Mouse (Mus musculus) CH12.LX (cell line): ENCODE data around the gene Itga9. TPM values are rescaled to one million over a fixed set of nuclear protein-coding genes. Genes with fewer than 3 reads are reported as not detected.

ENCODE experiments used
- DNase-seq: peaks from one replicate; pipeline ENCODE4 v3.0.0-alpha.2; 2013; ENCODE audit errors: extremely low read depth
- H3K27ac ChIP-seq: 2 replicates; pipeline ENCODE4 v1.5.1; 2012; ENCODE audit warnings: low read depth, mild to moderate bottlenecking, control low read depth, moderate library complexity; ENCODE audit not compliant: insufficient read depth
- H3K27me3 ChIP-seq: replicated peaks from 2 replicates; pipeline ENCODE3; 2012; ENCODE audit warnings: inconsistent platforms
- H3K36me3 ChIP-seq, 2 experiments: replicated peaks in 1 of 2; 2 replicates each; pipeline versions ENCODE3 to v1.6.1; 2012; ENCODE audit warnings: inconsistent platforms in 1 of 2, low read length in 1 of 2, mild to moderate bottlenecking in 1 of 2, mixed read lengths in 1 of 2, moderate library complexity in 1 of 2; ENCODE audit not compliant: control insufficient read depth in 1 of 2, insufficient read depth in 1 of 2
- H3K4me1 ChIP-seq, 2 experiments: 2 replicates each; pipeline ENCODE4 v1.6.1; 2012; ENCODE audit warnings: inconsistent platforms in 1 of 2, moderate library complexity in 1 of 2; ENCODE audit not compliant: insufficient read depth in 2 of 2, control insufficient read depth in 1 of 2
- H3K4me2 ChIP-seq: 2 replicates; pipeline ENCODE4 v1.6.1; 2012; ENCODE audit warnings: low read depth, mild to moderate bottlenecking, control low read depth; ENCODE audit not compliant: poor library complexity, insufficient read depth, severe bottlenecking
- H3K4me3 ChIP-seq, 3 experiments: fragments of 150-350 bp in 1 of 3; sonication (generic) in 1 of 3; replicated peaks in 1 of 3; 2 replicates each; pipeline versions ENCODE3 to v1.5.1; 2011 to 2012; ENCODE audit warnings: low read depth in 2 of 3, low read length in 2 of 3, mild to moderate bottlenecking in 2 of 3, moderate library complexity in 2 of 3, control low read depth in 1 of 3, improper control_type of control experiment in 1 of 3, inconsistent platforms in 1 of 3, mixed read lengths in 1 of 3; ENCODE audit not compliant: poor library complexity in 1 of 3
- H3K79me2 ChIP-seq: replicated peaks from 2 replicates; pipeline ENCODE4 v1.6.1; 2012; ENCODE audit warnings: mild to moderate bottlenecking, moderate library complexity; ENCODE audit not compliant: control insufficient read depth, poor library complexity, insufficient read depth, severe bottlenecking; ENCODE audit errors: extremely low read depth
- H3K9ac ChIP-seq: 2 replicates; pipeline ENCODE4 v1.6.1; 2012; ENCODE audit warnings: low read depth, mild to moderate bottlenecking, control low read depth, moderate library complexity; ENCODE audit not compliant: insufficient read depth
- H3K9me3 ChIP-seq: replicated peaks from 2 replicates; pipeline ENCODE3; 2012; ENCODE audit warnings: low read length, inconsistent platforms, mixed read lengths
- BHLHE40 ChIP-seq: IDR thresholded peaks from 2 replicates; pipeline ENCODE4 v1.6.1; 2011; ENCODE audit warnings: mild to moderate bottlenecking, low read depth, low read length, improper control_type of control experiment
- CHD1 ChIP-seq: IDR thresholded peaks from 2 replicates; pipeline ENCODE4 v1.6.1; 2012; ENCODE audit warnings: low read depth, low read length, improper control_type of control experiment, inconsistent platforms
- CTCF ChIP-seq, 2 experiments: IDR thresholded peaks in 1 of 2; conservative IDR thresholded peaks in 1 of 2; 2 replicates each; pipeline ENCODE4 v1.5.1; 2011 to 2012; ENCODE audit warnings: low read depth in 2 of 2, low read length in 2 of 2, improper control_type of control experiment in 1 of 2, inconsistent platforms in 1 of 2, mild to moderate bottlenecking in 1 of 2, moderate library complexity in 1 of 2
- EP300 ChIP-seq: IDR thresholded peaks from 2 replicates; pipeline ENCODE4 v1.6.1; 2011; ENCODE audit warnings: low read length, improper control_type of control experiment
- ETS1 ChIP-seq: conservative IDR thresholded peaks from 2 replicates; pipeline ENCODE4 v1.6.1; 2012; ENCODE audit warnings: low read depth, mild to moderate bottlenecking, inconsistent platforms, low read length, improper control_type of control experiment, moderate library complexity
- GABPA ChIP-seq: IDR thresholded peaks from 2 replicates; pipeline ENCODE4 v1.6.1; 2012; ENCODE audit warnings: low read depth, low read length, improper control_type of control experiment, inconsistent platforms; ENCODE audit not compliant: insufficient replicate concordance
- HCFC1 ChIP-seq: IDR thresholded peaks from 2 replicates; pipeline ENCODE4 v1.6.1; 2012; ENCODE audit warnings: low read depth, mild to moderate bottlenecking, inconsistent platforms, low read length, improper control_type of control experiment
- IRF4 ChIP-seq: IDR thresholded peaks from 2 replicates; pipeline ENCODE4 v1.6.1; 2014; ENCODE audit warnings: low read depth, mild to moderate bottlenecking, inconsistent platforms, low read length, improper control_type of control experiment
- KAT2A ChIP-seq: IDR thresholded peaks from 2 replicates; pipeline ENCODE4 v1.6.1; 2012; ENCODE audit warnings: low read length, improper control_type of control experiment, inconsistent platforms; ENCODE audit not compliant: insufficient replicate concordance
- MAFK ChIP-seq: IDR thresholded peaks from 2 replicates; pipeline ENCODE4 v1.6.1; 2011; ENCODE audit warnings: low read length, improper control_type of control experiment; ENCODE audit not compliant: insufficient replicate concordance
- MAX ChIP-seq: IDR thresholded peaks from 2 replicates; pipeline ENCODE4 v1.6.1; 2011; ENCODE audit warnings: low read length, improper control_type of control experiment
- MAZ ChIP-seq: IDR thresholded peaks from 2 replicates; pipeline ENCODE4 v1.6.1; 2012; ENCODE audit warnings: low read depth, mild to moderate bottlenecking, inconsistent platforms, low read length, improper control_type of control experiment, moderate library complexity
- MXI1 ChIP-seq: IDR thresholded peaks from 2 replicates; pipeline ENCODE4 v1.6.1; 2011; ENCODE audit warnings: mild to moderate bottlenecking, low read depth, low read length, improper control_type of control experiment
- MYC ChIP-seq: IDR thresholded peaks from 2 replicates; pipeline ENCODE4 v1.6.1; 2011; ENCODE audit warnings: low read depth, mild to moderate bottlenecking, improper control_type of control experiment, low read length
- POLR2A ChIP-seq: IDR thresholded peaks from 2 replicates; pipeline ENCODE4 v1.6.1; 2011; ENCODE audit warnings: low read depth, mild to moderate bottlenecking, improper control_type of control experiment, low read length
- SIN3A ChIP-seq: IDR thresholded peaks from 2 replicates; pipeline ENCODE4 v1.6.1; 2012; ENCODE audit warnings: low read length, improper control_type of control experiment, inconsistent platforms
- SMC3 ChIP-seq: IDR thresholded peaks from 2 replicates; pipeline ENCODE4 v1.6.1; 2011; ENCODE audit warnings: low read depth, low read length, improper control_type of control experiment
- UBTF ChIP-seq: IDR thresholded peaks from 2 replicates; pipeline ENCODE4 v1.6.1; 2012; ENCODE audit warnings: low read depth, mild to moderate bottlenecking, inconsistent platforms, low read length, improper control_type of control experiment, moderate library complexity
- USF1 ChIP-seq: IDR thresholded peaks from 2 replicates; pipeline ENCODE4 v1.6.1; 2014; ENCODE audit warnings: low read depth, mild to moderate bottlenecking, inconsistent platforms, low read length, improper control_type of control experiment
- ZC3H11A ChIP-seq: IDR thresholded peaks from 2 replicates; pipeline ENCODE4 v1.6.1; 2012; ENCODE audit warnings: low read depth, mild to moderate bottlenecking, inconsistent platforms, low read length, improper control_type of control experiment
- ZKSCAN1 ChIP-seq: IDR thresholded peaks from 2 replicates; pipeline ENCODE4 v1.6.1; 2012; ENCODE audit warnings: low read depth, inconsistent platforms, low read length, improper control_type of control experiment, borderline replicate concordance
- dilution Hi-C: fragments of 300-500 bp; cut with MboI; formaldehyde crosslinking; loops from 2 replicates; pipeline ENCODE4 v1.14.3; 2020; ENCODE audit warnings: low sequenced_read_pairs; ENCODE audit not compliant: extremely low pct_unique_long_range_greater_than_20kb, extremely low pct_ligation_motif_present
- in situ Hi-C: fragments of 300-500 bp; cut with MboI; formaldehyde crosslinking; loops from 3 replicates; pipeline ENCODE4 v1.14.3; 2019; ENCODE audit warnings: low sequenced_read_pairs, low pct_ligation_motif_present, low pct_unique_long_range_greater_than_20kb, mixed read lengths
- polyA plus RNA-seq: library from polyadenylated mRNA; unstranded; fragments of >175 nt; gene quantifications from 2 replicates; pipeline ENCODE4 v1.2.1, GENCODE M21; 2012; ENCODE audit warnings: low read depth; ENCODE audit not compliant: insufficient read length
- total RNA-seq, 2 experiments: library from RNA; depleted of rRNA; stranded (reverse); fragments of 300-350 nt in 1 of 2; fragments of >200 nt in 1 of 2; gene quantifications; 2 replicates each; pipeline ENCODE4 v1.2.3; 2012 to 2014

Gene Itga9
- total and polyA plus RNA-seq, 3 experiments: 0.19 TPM; not detected in 2

- Histone ChIP-seq H3K4me3 (no peak overlapping the region), H3K27ac (no peak overlapping the region), H3K36me3 (no peaks in the 10 kb centered on the region), H3K4me2 (no peak overlapping the region), H3K27me3 (peaks cover 5% of the 10 kb centered on the region), H3K9me3 (peaks cover 4% of the 10 kb centered on the region), H3K4me1 (no peaks in the 10 kb centered on the region), H3K9ac (no peak overlapping the region), H3K79me2 (no peaks in the 10 kb centered on the region)
- in situ Hi-C loops: no loop called here
- no peak for TF ChIP-seq MAX
- TF ChIP-seq SIN3A: no peak
- DNase-seq: no peak
- dilution Hi-C loops: no loop called here
These were observed 153.0 kb downstream of the Itga9 start for GRCm38 (mm10) chr9:118759462-118759861.

GRCm38 (mm10) chr9:118761953-118762590, 155.6 kb downstream of the Itga9 start:
- Histone ChIP-seq H3K4me3 (no peak overlapping the region), H3K9ac (no peak overlapping the region), H3K4me1 (peaks cover 0 to 6% of the 10 kb centered on the region in 2 experiments; a peak in 2 of 4 replicates), H3K27me3 (no peaks in the 10 kb centered on the region), H3K79me2 (no peaks in the 10 kb centered on the region), H3K9me3 (peaks cover 4% of the 10 kb centered on the region), H3K36me3 (no peaks in the 10 kb centered on the region), H3K27ac (no peak overlapping the region), H3K4me2 (no peak overlapping the region)
- dilution Hi-C loops (no loop called here), in situ Hi-C loops (no loop called here)
- no peak for DNase-seq
- TF ChIP-seq ZC3H11A: no peak
- TF ChIP-seq CTCF (conservative IDR thresholded peaks at IDR 0.05 in 1 of 2, IDR thresholded peaks at IDR 0.05 in 1 of 2; ENCODE audit: low read depth in 2 of 2, low read length in 2 of 2): no peak
- no peak for TF ChIP-seq HCFC1
- no peak for TF ChIP-seq MXI1
- no peak for TF ChIP-seq BHLHE40
- no peak for TF ChIP-seq EP300
- no peak for TF ChIP-seq MYC
- no peak for TF ChIP-seq MAFK
- TF ChIP-seq USF1: no peak
- no peak for TF ChIP-seq CHD1
- no peak for TF ChIP-seq MAZ

GRCm38 (mm10) chr9:118762759-118763158, 156.3 kb downstream of the Itga9 start:
- no peak for DNase-seq
- H3K4me1 ChIP-seq: peaks cover 0 to 6% of the 10 kb centered on the region in 2 experiments; a peak in 2 of 4 replicates
- in situ Hi-C loops: no loop called here
- TF ChIP-seq ETS1 (no peak), GABPA (no peak), POLR2A (no peak), SMC3 (no peak), KAT2A (no peak), ZKSCAN1 (no peak), UBTF (no peak), MYC (no peak), IRF4 (no peak), USF1 (no peak)
- no peak overlapping the region for H3K9ac ChIP-seq
- H3K4me3 ChIP-seq: no peak overlapping the region
- dilution Hi-C loops: no loop called here
- no peaks in the 10 kb centered on the region for H3K36me3 ChIP-seq
- peaks cover 4% of the 10 kb centered on the region for H3K9me3 ChIP-seq
- H3K27me3 ChIP-seq: no peaks in the 10 kb centered on the region
- H3K27ac ChIP-seq: no peak overlapping the region
- no peaks in the 10 kb centered on the region for H3K79me2 ChIP-seq
- H3K4me2 ChIP-seq: no peak overlapping the region
